Mouse (Mus musculus) myocyte (in vitro differentiated cells): ENCODE results near the gene Cramp1l. TPM values are rescaled to one million over a fixed set of nuclear protein-coding genes. Genes with fewer than 3 reads are reported as not detected.

Experiments
- H3K27me3 ChIP-seq: one replicate; pipeline ENCODE4 v1.6.1; 2011; ENCODE audit not compliant: control insufficient read depth, insufficient read depth, insufficient read length
- H3K36me3 ChIP-seq: one replicate; pipeline ENCODE4 v1.6.1; 2011; ENCODE audit not compliant: control insufficient read depth, insufficient read depth
- H3K4me2 ChIP-seq: one replicate; pipeline ENCODE4 v1.6.1; 2011; ENCODE audit warnings: low read depth, control low read depth
- H3K4me3 ChIP-seq: one replicate; pipeline ENCODE4 v1.5.1; 2011; ENCODE audit warnings: mild to moderate bottlenecking, control low read depth, moderate library complexity
- H3K79me2 ChIP-seq: one replicate; pipeline ENCODE4 v1.6.1; 2011; ENCODE audit not compliant: control insufficient read depth, insufficient read depth
- H3ac ChIP-seq: one replicate; pipeline ENCODE4 v1.6.1; 2011; ENCODE audit not compliant: control insufficient read depth, insufficient read length
- CEBPB ChIP-seq: IDR thresholded peaks from 2 replicates; pipeline ENCODE4 v1.6.1; 2011; ENCODE audit warnings: mild to moderate bottlenecking, moderate library complexity; ENCODE audit not compliant: poor library complexity, insufficient read depth, severe bottlenecking
- E2F4 ChIP-seq: IDR thresholded peaks from one replicate; pipeline ENCODE4 v1.6.1; 2011; ENCODE audit warnings: mild to moderate bottlenecking, control low read depth, moderate library complexity; ENCODE audit not compliant: insufficient read depth
- MAX ChIP-seq: IDR thresholded peaks from one replicate; pipeline ENCODE4 v1.6.1; 2011; ENCODE audit warnings: low read depth, mild to moderate bottlenecking, control low read depth
- MYOD1 ChIP-seq, 3 experiments: IDR thresholded peaks; one replicate each; pipeline ENCODE4 v1.6.1; 2011; ENCODE audit warnings: control low read depth in 2 of 3, low read depth in 2 of 3, mild to moderate bottlenecking in 2 of 3, moderate library complexity in 1 of 3; ENCODE audit not compliant: insufficient read length in 2 of 3, control insufficient read depth in 1 of 3
- MYOG ChIP-seq, 3 experiments: IDR thresholded peaks; one replicate each; pipeline ENCODE4 v1.6.1; 2011; ENCODE audit warnings: control low read depth in 2 of 3, low read depth in 2 of 3, mild to moderate bottlenecking in 2 of 3; ENCODE audit not compliant: insufficient read length in 2 of 3, control insufficient read depth in 1 of 3, insufficient read depth in 1 of 3
- POLR2A ChIP-seq: IDR thresholded peaks from one replicate; pipeline ENCODE4 v1.6.1; 2011; ENCODE audit warnings: low read depth, mild to moderate bottlenecking, control low read depth, moderate library complexity; ENCODE audit not compliant: insufficient read length
- POLR2AphosphoS2 ChIP-seq: IDR thresholded peaks from one replicate; pipeline ENCODE4 v1.6.1; 2011; ENCODE audit warnings: low read depth, control low read depth; ENCODE audit not compliant: insufficient read length
- REST ChIP-seq: IDR thresholded peaks from one replicate; pipeline ENCODE4 v1.6.1; 2011; ENCODE audit warnings: mild to moderate bottlenecking, control low read depth, moderate library complexity; ENCODE audit not compliant: insufficient read depth, insufficient read length
- SRF ChIP-seq: IDR thresholded peaks from one replicate; pipeline ENCODE4 v1.6.1; 2011; ENCODE audit warnings: low read depth; ENCODE audit not compliant: control insufficient read depth, insufficient read length
- TCF12 ChIP-seq: IDR thresholded peaks from one replicate; pipeline ENCODE4 v1.6.1; 2011; ENCODE audit warnings: mild to moderate bottlenecking, control low read depth; ENCODE audit not compliant: poor library complexity, insufficient read depth, severe bottlenecking
- TCF3 ChIP-seq: IDR thresholded peaks from one replicate; pipeline ENCODE4 v1.6.1; 2011; ENCODE audit warnings: low read depth, control low read depth; ENCODE audit not compliant: insufficient read length
- USF1 ChIP-seq: IDR thresholded peaks from one replicate; pipeline ENCODE4 v1.6.1; 2011; ENCODE audit warnings: low read depth, mild to moderate bottlenecking, control low read depth, moderate library complexity
- polyA plus RNA-seq: library from polyadenylated mRNA; unstranded; fragments of >200 nt; fragmentation: generic; extraction: Trizol; gene quantifications from one replicate; pipeline ENCODE4 v1.2.1, GENCODE M21; 2012; ENCODE audit warnings: missing spikeins

Gene Cramp1l
- polyA plus RNA-seq, 1 experiment: 3.5 TPM

DNA sequence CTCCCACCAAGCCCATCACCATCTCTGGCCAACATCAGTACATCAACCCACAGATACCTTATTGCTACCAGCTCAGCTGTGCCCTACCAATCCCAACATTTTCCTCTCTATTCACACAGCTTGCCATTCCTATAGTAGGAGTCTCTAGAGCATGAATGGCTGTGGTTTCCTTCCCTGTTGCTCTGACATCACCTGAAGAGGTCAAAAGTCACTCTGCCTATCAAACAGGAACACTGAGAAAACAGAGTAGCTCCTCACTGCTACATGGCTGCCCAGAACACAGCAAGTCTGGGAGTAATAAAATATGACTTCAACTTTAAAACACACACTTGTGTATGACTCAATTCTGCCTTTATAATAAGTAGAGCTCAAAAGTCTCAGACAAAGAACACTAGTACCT lies 8.1 kb downstream of the Cramp1l start:
- TF ChIP-seq POLR2AphosphoS2 (no peak), MAX (no peak), TCF12 (no peak), POLR2A (no peak), TCF3 (no peak), SRF (no peak), MYOD1 (IDR thresholded peaks at IDR 0.05; ENCODE audit: control insufficient read depth in 1 of 3, insufficient read length in 2 of 3, low read depth in 2 of 3) (no peak), REST (no peak), E2F4 (no peak), MYOG (IDR thresholded peaks at IDR 0.05; ENCODE audit: control insufficient read depth in 1 of 3, insufficient read depth in 1 of 3, insufficient read length in 2 of 3, low read depth in 2 of 3) (no peak), CEBPB (no peak), USF1 (no peak)
- Histone ChIP-seq H3K27me3 (no peaks in the 10 kb centered on the region), H3K79me2 (peaks cover 75% of the 10 kb centered on the region)

DNA sequence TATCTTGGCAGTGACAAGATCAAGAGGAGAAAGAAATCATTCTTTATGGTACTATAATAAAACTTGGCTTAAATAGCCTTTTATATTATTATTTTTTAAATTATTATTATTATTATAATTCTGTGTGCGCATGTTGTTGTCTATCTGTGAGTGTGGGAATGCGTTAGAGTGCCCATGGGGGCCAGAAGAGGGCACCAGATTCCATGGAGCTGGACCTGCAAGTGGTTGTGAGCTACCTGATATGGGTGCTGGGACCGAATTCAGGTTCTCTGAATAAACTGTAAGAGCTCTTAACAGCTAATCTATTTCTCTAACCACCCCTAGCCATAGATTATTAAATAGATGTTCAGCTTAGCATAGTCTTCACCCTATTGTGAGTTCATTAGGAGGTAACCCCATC lies 10.5 kb downstream of the Cramp1l start:
- H3K4me3 ChIP-seq: no peak overlapping the region
- peaks cover 52% of the 10 kb centered on the region for H3K79me2 ChIP-seq
- no peaks in the 10 kb centered on the region for H3K27me3 ChIP-seq
- no peak for TF ChIP-seq MYOG (IDR thresholded peaks at IDR 0.05; ENCODE audit: control insufficient read depth in 1 of 3, insufficient read depth in 1 of 3, insufficient read length in 2 of 3, low read depth in 2 of 3)
- no peak for TF ChIP-seq MAX
- no peak for TF ChIP-seq MYOD1 (IDR thresholded peaks at IDR 0.05; ENCODE audit: control insufficient read depth in 1 of 3, insufficient read length in 2 of 3, low read depth in 2 of 3)
- TF ChIP-seq CEBPB: no peak
- TF ChIP-seq SRF: no peak
- no peak for TF ChIP-seq USF1
- no peak for TF ChIP-seq TCF12
- H3ac ChIP-seq: no peak overlapping the region
- no peak overlapping the region for H3K4me2 ChIP-seq
- peaks cover 13% of the 10 kb centered on the region for H3K36me3 ChIP-seq

More for the DNA sequence above, 8.1 kb downstream of the Cramp1l start:
- H3K36me3 ChIP-seq: peaks cover 6% of the 10 kb centered on the region
- no peak overlapping the region for H3ac ChIP-seq
- no peak overlapping the region for H3K4me3 ChIP-seq
- no peak overlapping the region for H3K4me2 ChIP-seq

DNA sequence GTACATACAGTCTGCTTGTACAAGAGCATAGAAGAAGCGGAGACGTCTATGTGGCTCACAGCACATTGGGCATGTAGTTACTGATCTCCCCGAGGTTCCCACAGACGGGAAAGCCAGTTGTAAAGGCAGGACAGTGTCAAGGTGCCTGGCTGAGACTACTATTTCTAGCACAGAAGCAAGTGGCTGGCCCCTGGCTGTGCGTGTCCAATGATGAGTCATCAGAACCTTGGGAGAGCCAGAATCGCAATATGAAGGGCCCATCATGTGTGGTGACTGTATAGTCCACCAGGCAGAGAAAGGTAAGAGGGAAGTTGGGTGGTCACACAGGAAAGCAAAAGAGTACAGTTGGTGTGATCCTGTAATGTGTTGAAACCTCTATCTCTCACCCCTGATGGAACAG lies 20.9 kb downstream of the Cramp1l start:
- TF ChIP-seq E2F4 (no peak), REST (no peak), TCF3 (no peak), POLR2AphosphoS2 (no peak), CEBPB (no peak), MYOD1 (IDR thresholded peaks at IDR 0.05; ENCODE audit: control insufficient read depth in 1 of 3, insufficient read length in 2 of 3, low read depth in 2 of 3) (no peak), TCF12 (no peak), MYOG (IDR thresholded peaks at IDR 0.05; ENCODE audit: control insufficient read depth in 1 of 3, insufficient read depth in 1 of 3, insufficient read length in 2 of 3, low read depth in 2 of 3) (no peak), SRF (no peak), POLR2A (no peak), USF1 (no peak), MAX (no peak)
- H3K4me3 ChIP-seq: no peak overlapping the region
- no peak overlapping the region for H3ac ChIP-seq
- no peaks in the 10 kb centered on the region for H3K27me3 ChIP-seq
- H3K79me2 ChIP-seq: no peaks in the 10 kb centered on the region
- H3K36me3 ChIP-seq: peaks cover 53% of the 10 kb centered on the region
- H3K4me2 ChIP-seq: no peak overlapping the region

- Histone ChIP-seq H3ac (no peak overlapping the region), H3K4me3 (no peak overlapping the region), H3K36me3 (peaks cover 16% of the 10 kb centered on the region), H3K4me2 (no peak overlapping the region), H3K27me3 (no peaks in the 10 kb centered on the region), H3K79me2 (no peaks in the 10 kb centered on the region)
- TF ChIP-seq MYOD1 (IDR thresholded peaks at IDR 0.05; ENCODE audit: control insufficient read depth in 1 of 3, insufficient read length in 2 of 3, low read depth in 2 of 3) (no peak), CEBPB (no peak), TCF12 (no peak), POLR2A (no peak), MYOG (IDR thresholded peaks at IDR 0.05; ENCODE audit: control insufficient read depth in 1 of 3, insufficient read depth in 1 of 3, insufficient read length in 2 of 3, low read depth in 2 of 3) (no peak), USF1 (no peak), SRF (no peak), POLR2AphosphoS2 (no peak), MAX (no peak), TCF3 (no peak), REST (no peak)
Observed at GRCm38 (mm10) chr17:24987221-24987620, 28.4 kb downstream of the Cramp1l start.

DNA sequence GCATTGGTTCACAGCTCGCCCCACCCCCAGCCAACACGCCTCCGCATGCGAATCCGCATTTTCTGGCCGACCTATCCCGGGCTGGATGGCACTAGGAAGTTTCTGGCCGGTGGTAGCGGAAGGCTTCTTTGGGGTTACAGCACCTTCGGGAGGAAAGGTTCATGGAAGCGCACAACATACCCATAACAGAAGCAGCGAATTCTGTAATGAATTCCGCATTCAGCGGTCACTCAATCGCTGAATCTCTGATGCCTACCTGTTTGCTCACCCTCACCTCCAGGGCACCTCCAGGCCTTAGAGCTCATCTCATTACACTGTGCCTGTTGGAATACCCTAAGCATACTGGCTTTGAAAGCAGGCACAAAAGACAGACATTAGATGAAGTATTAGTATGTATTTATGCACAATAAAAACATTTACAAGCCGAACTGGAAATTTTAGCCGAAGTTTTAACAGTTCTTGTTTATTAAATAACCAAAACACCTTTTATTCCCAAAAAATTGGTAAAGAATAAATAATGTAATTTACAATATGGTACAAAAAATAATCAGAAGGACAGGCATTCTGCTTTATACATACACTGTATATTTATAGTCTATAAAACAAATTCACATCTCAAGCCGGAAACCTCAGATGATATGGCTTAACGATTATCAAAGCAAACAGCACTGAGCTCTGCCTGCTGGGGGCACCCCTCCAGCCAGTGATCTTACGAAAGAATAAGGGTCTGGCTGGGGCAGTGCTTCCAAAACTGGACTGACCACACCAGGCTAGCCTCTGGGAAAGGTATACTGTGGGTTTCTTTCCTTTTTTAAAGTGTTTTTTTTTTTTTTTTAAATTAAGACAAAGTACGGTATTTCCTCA lies 54.5 kb downstream of the Cramp1l start:
- Histone ChIP-seq H3K4me2 (peak overlapping the region; percentile 79), H3K79me2 (peaks cover 35% of the 10 kb centered on the region), H3K4me3 (peak overlapping the region; percentile 58), H3K27me3 (no peaks in the 10 kb centered on the region), H3K36me3 (peaks cover 26% of the 10 kb centered on the region), H3ac (peak overlapping the region; percentile 63)
- TF ChIP-seq POLR2AphosphoS2: peak; percentile 1
- TF ChIP-seq TCF12: no peak
